Mouse (Mus musculus) lung, postnatal 0 days (tissue): ENCODE data around the gene Elovl5. TPM values are rescaled to one million over a fixed set of nuclear protein-coding genes. Genes with fewer than 3 reads are reported as not detected.

ENCODE experiments used
- ATAC-seq: fragments of 200-750 bp; cut with Nextera tagmentation; 2 replicates; pipeline ENCODE4 v1.8.0; 2017; ENCODE audit warnings: moderate library complexity
- DNase-seq: peaks from one replicate; pipeline ENCODE4 v3.0.0-alpha.2; 2016; ENCODE audit warnings: low spot score
- H3K27ac ChIP-seq: fragments of 300-500 bp; sonication (generic); 2 replicates; pipeline ENCODE4 v1.5.1; 2014; ENCODE audit warnings: antibody characterized with exemption, mild to moderate bottlenecking, low read length, mixed read lengths
- H3K27me3 ChIP-seq: fragments of 300-500 bp; sonication (generic); replicated peaks from 2 replicates; pipeline ENCODE4 v1.6.1; 2014; ENCODE audit warnings: low read length, mixed read lengths; ENCODE audit not compliant: insufficient read depth
- H3K36me3 ChIP-seq: fragments of 300-500 bp; sonication (generic); 2 replicates; pipeline ENCODE4 v1.6.1; 2014; ENCODE audit warnings: low read length, mixed read lengths; ENCODE audit not compliant: insufficient read depth
- H3K4me1 ChIP-seq: fragments of 300-500 bp; sonication (generic); 2 replicates; pipeline ENCODE4 v1.6.1; 2014; ENCODE audit warnings: antibody characterized with exemption, low read depth, low read length, mixed read lengths; ENCODE audit not compliant: insufficient read depth
- H3K4me2 ChIP-seq: fragments of 300-500 bp; sonication (generic); replicated peaks from 2 replicates; pipeline ENCODE4 v1.6.1; 2014; ENCODE audit warnings: low read depth, mild to moderate bottlenecking, low read length, moderate library complexity, mixed read lengths
- H3K4me3 ChIP-seq: fragments of 300-500 bp; sonication (generic); 2 replicates; pipeline ENCODE4 v1.5.1; 2014; ENCODE audit warnings: low read depth, low read length
- H3K9ac ChIP-seq: fragments of 300-500 bp; sonication (generic); replicated peaks from 2 replicates; pipeline ENCODE4 v1.6.1; 2014; ENCODE audit warnings: low read depth, mild to moderate bottlenecking
- H3K9me3 ChIP-seq: fragments of 300-500 bp; sonication (generic); 2 replicates; pipeline ENCODE4 v1.6.1; 2016; ENCODE audit warnings: low read length, mixed read lengths
- CTCF ChIP-seq: IDR thresholded peaks from 2 replicates; pipeline ENCODE4 v1.5.1; 2016; ENCODE audit warnings: antibody characterized with exemption, mild to moderate bottlenecking
- EP300 ChIP-seq: IDR thresholded peaks from 2 replicates; pipeline ENCODE4 v1.6.1; 2016; ENCODE audit warnings: antibody characterized with exemption, mild to moderate bottlenecking, control low read depth
- WGBS: fragments of 180-500 bp; shearing (Covaris S2); extraction: QIAGEN DNeasy Blood & Tissue Kit; methylation state at CpG from one replicate; pipeline ENCODE4 v1.1.7; 2014; 5-methylcytosine and 5-hydroxymethylcytosine counted together
- polyA plus RNA-seq: library from polyadenylated mRNA; unstranded; fragments of >200 nt; fragmentation: Nextera tagmentation; extraction: Ambion mirVana; gene quantifications from 2 replicates; pipeline ENCODE4 v1.2.1, GENCODE M21; 2015

Gene Elovl5
- 179 and 213 TPM in 2 replicates for polyA plus RNA-seq

- H3K27ac ChIP-seq = peak within 1 kb of the TSS; percentile 90
- H3K9ac ChIP-seq = peak within 1 kb of the TSS; percentile 85
- under 1% methylated on average over 36 of the region's 42 CpGs for WGBS
- H3K4me2 ChIP-seq = peak within 1 kb of the TSS; percentile 86
- H3K36me3 ChIP-seq = no peaks in the 10 kb centered on the region
- ATAC-seq (peak; percentile 94), DNase-seq (peak; percentile 98)
- H3K4me1 ChIP-seq = peaks cover 19% of the 10 kb centered on the region; the same call in 1 of the 2 replicates
- H3K4me3 ChIP-seq = peak within 1 kb of the TSS; percentile 95
- TF ChIP-seq CTCF (no peak), EP300 (peak; percentile 44; the same call in 1 of the 2 replicates)
- no peaks in the 10 kb centered on the region for H3K9me3 ChIP-seq
- no peaks in the 10 kb centered on the region for H3K27me3 ChIP-seq
These were observed at the start of gene Elovl5 for GRCm38 (mm10) chr9:77917074-77917621. Elovl5 (plus strand) TSS chr9:77917364.

GRCm38 (mm10) chr9:77891501-77891900, 25.7 kb upstream of the Elovl5 start:
- H3K36me3 ChIP-seq = no peaks in the 10 kb centered on the region
- H3K4me2 ChIP-seq = no peak overlapping the region
- H3K9me3 ChIP-seq = no peaks in the 10 kb centered on the region
- ATAC-seq = no peak
- H3K9ac ChIP-seq = no peak overlapping the region
- TF ChIP-seq CTCF = no peak
- no peak for TF ChIP-seq EP300
- no peak for DNase-seq
- H3K4me1 ChIP-seq = no peaks in the 10 kb centered on the region
- H3K27ac ChIP-seq = no peak overlapping the region
- WGBS = 61% methylated on average over 4 of the region's 4 CpGs
- no peak overlapping the region for H3K4me3 ChIP-seq
- no peaks in the 10 kb centered on the region for H3K27me3 ChIP-seq

- Histone ChIP-seq H3K27me3 (no peaks in the 10 kb centered on the region), H3K9ac (no peak overlapping the region), H3K27ac (no peak overlapping the region), H3K4me2 (no peak overlapping the region), H3K9me3 (no peaks in the 10 kb centered on the region), H3K36me3 (no peaks in the 10 kb centered on the region), H3K4me3 (no peak overlapping the region), H3K4me1 (no peaks in the 10 kb centered on the region)
- DNase-seq = no peak
- no peak for ATAC-seq
- WGBS = 55% methylated on average over 7 of the region's 7 CpGs
- TF ChIP-seq CTCF (no peak), EP300 (no peak)
These were observed 18.6 kb upstream of the Elovl5 start for GRCm38 (mm10) chr9:77898551-77898950.

GRCm38 (mm10) chr9:77904133-77904532, 13.0 kb upstream of the Elovl5 start:
- Histone ChIP-seq H3K27me3 (no peaks in the 10 kb centered on the region), H3K4me1 (peaks cover under 1% of the 10 kb centered on the region; the same call in 1 of the 2 replicates), H3K4me2 (no peak overlapping the region), H3K9me3 (no peaks in the 10 kb centered on the region), H3K9ac (no peak overlapping the region), H3K27ac (no peak overlapping the region), H3K36me3 (no peaks in the 10 kb centered on the region), H3K4me3 (no peak overlapping the region)
- no peak for ATAC-seq
- TF ChIP-seq EP300 = no peak
- TF ChIP-seq CTCF = no peak
- 94% methylated on average over 2 of the region's 2 CpGs for WGBS
- DNase-seq = no peak

- WGBS = 14% methylated on average over 10 of the region's 10 CpGs
- Histone ChIP-seq H3K4me1 (peaks cover 15% of the 10 kb centered on the region; the same call in 1 of the 2 replicates), H3K27ac (peak overlapping the region; percentile 98), H3K4me2 (peak overlapping the region; percentile 60), H3K27me3 (no peaks in the 10 kb centered on the region), H3K9ac (peak overlapping the region; percentile 67; the same call in 1 of the 2 replicates), H3K9me3 (no peaks in the 10 kb centered on the region), H3K4me3 (peak overlapping the region; percentile 56; the same call in 1 of the 2 replicates), H3K36me3 (no peaks in the 10 kb centered on the region)
- no peak for TF ChIP-seq EP300
- no peak for TF ChIP-seq CTCF
- DNase-seq (peak; percentile 56), ATAC-seq (no peak)
These were observed 7.4 kb upstream of the Elovl5 start for GRCm38 (mm10) chr9:77909572-77910269.
